Mouse (Mus musculus) B cell, adult 2 months (primary cell): Measurements from ENCODE around the gene Bcl11b.

Source experiments
- DNase-seq, 2 experiments: peaks; one replicate each; pipeline ENCODE4 v3.0.0; 2022

Gene Bcl11b

GRCm38 (mm10) chr12:108003483-108003882 is at the start of gene Bcl11b:
Gene Bcl11b (minus strand): TSS chr12:108003602.
- no peak for DNase-seq

GRCm38 (mm10) chr12:108050996-108051395 is 47.6 kb upstream of the Bcl11b start:
- DNase-seq, result no peak

DNA sequence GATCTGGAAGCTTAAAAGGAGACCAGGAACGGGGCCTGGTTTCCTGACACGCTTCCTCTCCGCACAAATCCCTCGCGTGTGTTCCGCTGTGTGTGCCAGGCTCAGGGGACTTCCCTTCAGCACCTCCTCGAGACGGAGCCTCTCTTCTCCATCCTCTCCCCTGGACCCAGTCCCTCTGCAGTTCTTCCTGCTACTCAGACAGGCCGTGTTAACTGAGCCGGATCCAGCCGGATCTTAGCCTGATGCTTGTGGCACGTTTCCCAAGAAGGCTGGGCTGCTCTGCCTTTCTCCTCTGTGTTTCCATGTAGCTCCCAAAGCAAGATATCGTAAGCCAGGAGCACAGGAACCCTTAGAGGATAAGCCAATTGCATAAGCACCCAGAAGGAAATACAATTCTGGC is 46.2 kb upstream of the Bcl11b start:
- DNase-seq, result no peak

DNA sequence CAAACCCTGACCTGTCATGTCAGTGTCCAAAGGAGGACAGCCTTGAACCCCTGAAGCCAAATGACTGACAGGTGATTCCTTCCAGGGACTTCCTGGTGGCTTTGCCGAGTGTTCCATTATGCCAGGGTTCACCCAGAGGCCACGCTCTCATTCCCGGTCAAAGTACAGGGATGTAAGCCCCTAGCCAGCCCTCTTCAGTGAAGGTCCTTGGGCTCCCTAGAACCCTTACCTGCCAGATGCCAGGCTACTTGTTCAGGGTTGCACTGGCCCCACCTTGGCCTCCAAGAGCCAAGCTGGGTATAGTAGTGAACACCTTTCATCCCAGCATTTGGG is 38.8 kb upstream of the Bcl11b start:
- no peak for DNase-seq

DNA sequence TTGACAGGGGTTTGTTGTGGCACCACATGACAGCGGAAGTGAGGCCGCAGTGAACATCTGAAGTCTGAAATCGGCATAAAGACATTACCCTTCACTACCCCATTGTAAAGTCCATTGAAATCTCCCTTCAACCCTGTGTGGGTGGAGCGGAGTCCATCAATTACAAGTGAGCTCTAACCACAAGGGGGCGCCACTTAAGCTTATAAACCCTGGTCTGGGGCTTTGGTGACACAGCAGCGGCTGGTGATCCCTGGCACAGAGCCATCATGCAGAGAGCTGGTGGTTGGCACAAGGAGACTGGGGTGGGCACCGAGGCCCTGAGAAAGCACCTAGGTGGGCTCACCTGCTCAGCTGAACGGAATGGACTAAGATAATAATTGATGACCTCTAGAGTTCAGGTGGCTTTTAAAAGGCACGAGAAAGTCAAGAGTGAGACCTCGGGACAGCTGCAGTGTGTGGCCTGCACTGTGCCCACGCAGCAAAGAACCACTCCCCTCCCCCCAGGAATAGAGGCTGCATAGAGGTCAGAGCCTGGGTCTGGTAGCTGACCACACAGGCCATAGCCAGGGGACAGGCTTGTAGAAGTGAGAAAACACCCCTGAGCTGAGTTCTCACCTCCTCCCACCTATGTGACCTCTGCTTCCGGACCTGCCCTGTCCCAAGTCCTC is 38.3 kb upstream of the Bcl11b start:
- DNase-seq, result peak; percentile 44 to 48

DNA sequence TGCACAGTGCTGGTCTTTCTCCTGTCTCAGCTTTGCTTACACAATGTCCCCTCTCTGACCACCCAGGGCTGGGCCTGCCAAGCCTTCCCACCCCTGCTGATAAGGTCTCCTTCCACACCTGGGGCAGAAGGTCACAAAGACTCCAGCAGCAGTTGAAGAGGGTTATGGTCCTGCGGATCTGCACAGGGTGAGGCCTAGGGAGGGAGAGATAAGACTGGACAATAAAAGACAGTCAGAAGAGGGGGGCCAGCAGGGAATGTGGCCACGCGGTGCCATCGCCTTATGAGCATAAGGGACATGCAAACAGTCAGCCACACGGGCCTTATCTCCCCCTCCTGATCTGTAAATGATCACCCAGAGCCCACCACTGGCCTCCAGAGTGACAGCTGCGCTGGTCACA is 34.0 kb upstream of the Bcl11b start:
- no peak for DNase-seq

DNA sequence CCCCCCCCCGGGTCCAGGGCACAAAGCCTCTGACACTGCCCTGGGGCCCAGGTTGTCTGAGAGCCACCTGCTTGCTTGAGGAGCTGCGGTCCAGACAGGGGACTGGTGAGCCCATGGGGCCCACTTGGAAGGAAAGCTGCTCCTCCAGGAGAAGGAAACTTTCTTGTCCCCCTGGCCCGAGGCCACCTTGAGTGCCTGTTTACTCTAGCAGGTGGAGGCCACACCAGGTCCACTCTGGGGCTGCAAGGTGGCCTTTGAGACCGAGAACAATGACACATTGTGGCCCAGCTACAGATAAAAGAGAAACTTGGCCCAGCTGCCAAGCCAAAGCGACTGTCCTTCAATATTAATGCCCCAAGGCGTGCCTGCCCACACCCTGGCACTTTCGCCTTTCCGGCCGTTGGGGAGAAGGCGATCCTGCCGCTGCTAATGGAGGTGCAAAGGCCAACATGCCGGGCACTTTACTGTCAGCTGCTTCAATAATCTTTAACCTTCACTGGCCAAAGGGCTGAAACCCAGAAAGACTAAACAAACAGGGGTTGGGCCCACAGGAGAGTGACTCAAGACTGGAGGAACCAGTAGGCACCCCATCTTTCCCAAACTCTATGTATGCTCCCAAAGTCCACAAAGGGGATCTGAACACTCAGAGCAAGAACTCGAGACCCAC is 32.1 kb upstream of the Bcl11b start:
- DNase-seq, result no peak

- DNase-seq, result no peak
Observed at GRCm38 (mm10) chr12:108022835-108023615, 19.6 kb upstream of the Bcl11b start.

DNA sequence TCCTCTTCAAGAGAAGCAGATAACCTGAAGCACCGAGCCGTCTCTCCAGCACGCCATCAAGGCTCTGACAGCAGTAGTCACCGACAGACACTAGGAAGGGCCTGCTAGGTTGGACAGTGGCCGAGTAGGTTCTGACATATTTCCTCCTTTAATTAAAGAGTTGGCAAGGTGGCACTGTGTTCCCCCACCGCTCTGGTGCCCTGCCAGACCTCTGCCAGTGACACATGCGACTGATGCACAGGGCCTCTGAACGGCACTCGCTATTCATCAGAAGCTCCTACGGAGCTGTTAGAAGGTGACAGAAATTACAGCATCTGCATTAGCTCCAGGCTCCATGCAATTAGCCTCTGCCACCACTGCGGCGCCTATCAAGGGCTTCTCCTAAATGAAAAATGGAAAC is 8.6 kb upstream of the Bcl11b start:
- no peak for DNase-seq

DNA sequence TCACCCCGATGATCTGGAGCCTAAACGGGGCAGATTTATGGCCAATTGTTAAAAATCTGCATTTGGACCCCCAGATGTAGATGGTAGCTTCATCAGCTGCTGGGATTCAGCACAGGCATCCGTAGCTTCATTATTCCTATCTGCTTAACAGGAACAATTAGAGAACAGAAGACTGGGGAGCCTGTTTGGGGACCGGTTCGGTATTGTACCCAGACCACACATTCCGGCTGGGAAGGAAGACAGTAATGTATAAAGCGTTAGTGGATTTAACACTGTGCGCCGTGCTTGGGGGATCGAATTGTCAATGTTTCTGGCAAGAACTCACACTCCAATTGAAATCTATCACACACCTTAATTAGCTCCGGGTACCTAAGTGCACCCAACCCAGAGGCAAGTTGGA is 6.9 kb upstream of the Bcl11b start:
- DNase-seq, result no peak

GRCm38 (mm10) chr12:108009156-108009555 is 5.8 kb upstream of the Bcl11b start:
- DNase-seq, result no peak

- no peak for DNase-seq
Observed at GRCm38 (mm10) chr12:108005816-108006626, 2.6 kb upstream of the Bcl11b start.

GRCm38 (mm10) chr12:108005488-108005800 is 2.0 kb upstream of the Bcl11b start:
- DNase-seq, result no peak

GRCm38 (mm10) chr12:108004701-108005487 is 1.5 kb upstream of the Bcl11b start:
- no peak for DNase-seq

GRCm38 (mm10) chr12:108003928-108004327 is 526 bp upstream of the Bcl11b start:
- no peak for DNase-seq

GRCm38 (mm10) chr12:108002436-108003189 is 789 bp downstream of the Bcl11b start:
- no peak for DNase-seq

- no peak for DNase-seq
Observed at GRCm38 (mm10) chr12:108001652-108002340, 1.6 kb downstream of the Bcl11b start.

GRCm38 (mm10) chr12:108000715-108001080 is 2.7 kb downstream of the Bcl11b start:
- DNase-seq, result no peak

DNA sequence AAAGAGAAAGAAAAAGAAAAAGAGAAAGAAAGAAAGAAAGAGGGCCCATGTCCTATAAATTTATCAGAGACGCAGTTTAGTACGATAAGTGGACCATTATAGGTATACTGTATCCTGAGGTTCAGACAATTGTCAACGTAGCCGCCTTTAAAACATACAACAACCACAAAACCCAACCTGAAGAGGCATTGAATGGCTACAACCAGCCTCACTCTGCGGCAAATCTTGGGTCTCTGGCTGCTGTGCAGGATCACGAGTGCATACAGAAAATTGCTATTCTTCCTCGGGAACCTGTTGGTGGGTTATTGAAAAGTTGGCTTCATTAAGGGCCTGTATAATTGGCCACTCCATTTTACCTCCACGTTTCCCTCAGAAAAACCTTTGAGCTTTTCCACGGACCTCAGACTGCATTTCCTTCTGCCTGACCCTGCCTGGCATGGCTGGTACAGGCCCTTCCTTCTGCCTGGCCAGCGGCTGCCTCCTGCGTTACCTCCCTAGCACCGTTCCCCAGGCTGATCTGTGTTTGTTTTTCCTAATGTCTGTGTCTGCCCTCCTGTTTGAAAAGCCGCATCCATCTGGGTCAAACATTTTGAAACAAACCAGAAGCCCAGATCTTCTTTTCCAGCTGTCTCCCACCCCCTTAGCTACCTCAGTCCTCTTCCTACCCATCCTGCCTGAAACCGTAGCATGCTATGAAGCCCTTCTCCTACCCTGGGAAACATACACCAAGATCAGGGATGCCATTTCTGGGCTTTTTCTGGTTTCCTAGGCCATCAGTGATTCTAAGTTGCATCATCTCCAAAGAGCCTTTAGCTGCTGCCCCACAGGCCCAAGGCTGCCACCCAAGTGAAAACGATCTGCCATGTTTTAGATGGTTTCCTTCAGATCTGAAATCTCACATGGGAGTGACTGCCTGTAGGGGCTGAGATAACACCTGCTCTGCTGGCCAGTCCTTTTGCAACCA is 3.4 kb downstream of the Bcl11b start:
- DNase-seq, result no peak

DNA sequence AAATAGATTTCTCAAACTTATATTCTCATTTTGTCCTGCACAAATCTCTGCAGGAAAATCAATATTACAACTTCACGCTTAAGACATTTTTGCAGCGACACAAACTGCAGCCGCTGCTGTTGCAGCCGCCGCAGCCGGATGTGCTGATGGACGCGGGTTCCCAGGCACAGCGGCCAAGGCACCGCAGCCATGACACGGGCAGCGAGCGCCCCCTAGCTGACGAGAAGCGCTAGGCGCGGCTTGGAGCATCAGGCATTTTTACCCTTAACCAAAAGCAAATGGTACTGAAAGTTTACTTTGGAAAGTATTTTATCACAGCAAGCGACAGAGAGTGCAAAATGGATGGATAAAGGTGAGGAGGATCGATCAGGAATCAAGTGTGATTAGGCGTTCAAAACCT is 4.7 kb downstream of the Bcl11b start:
- peak; percentile 4 to 10 for DNase-seq
